In the genomic region with DNA sequence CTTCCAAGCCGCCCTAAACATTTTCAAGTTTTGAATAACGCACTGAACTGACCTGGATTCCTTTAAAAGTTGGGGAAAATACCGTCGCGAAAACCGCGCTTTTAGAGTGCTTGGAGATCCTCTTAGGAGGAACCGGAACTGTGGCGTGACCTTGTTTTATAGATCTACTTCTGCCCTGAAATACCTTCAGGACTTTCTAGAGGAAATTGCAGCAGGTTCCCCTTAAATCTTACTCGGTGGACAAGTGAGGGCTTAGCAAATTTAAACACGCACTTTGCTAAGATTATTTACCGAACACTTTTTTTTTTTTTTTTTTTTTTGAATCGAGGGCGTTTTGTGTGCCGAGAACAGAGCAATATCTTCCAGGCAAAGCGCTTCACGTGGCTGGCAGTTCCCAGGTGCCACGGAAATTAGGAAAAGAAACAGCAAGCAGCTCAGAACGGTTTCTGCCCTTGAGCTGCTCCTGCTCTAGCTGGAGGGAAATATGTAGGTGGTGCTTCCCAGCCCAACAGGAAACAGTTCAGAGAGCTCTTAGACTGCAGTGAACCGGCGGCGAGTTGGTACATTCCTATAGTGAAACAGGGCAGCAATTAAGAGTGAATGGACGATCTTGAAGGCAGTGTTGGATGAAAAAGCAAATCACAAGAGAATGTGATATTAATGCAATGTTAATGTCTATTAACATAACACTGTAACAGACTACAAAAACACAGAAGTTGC, we compare ENCODE assay signal across 8 mouse cellular contexts.
DNase-seq lines count a peak whose midpoint lies in the region; ATAC-seq lines count a peak whose summit lies in the region.

No protein-coding gene starts in this region.

- no peak overlapping the region for H3K9ac ChIP-seq in embryonic facial prominence, embryonic 15.5 days
- H3K9ac ChIP-seq in hindbrain, embryonic 13.5 days: peak overlapping the region; percentile 88

- H3K27me3 ChIP-seq in embryonic facial prominence, embryonic 15.5 days: peaks cover 40% of the 10 kb centered on the region
- H3K27me3 ChIP-seq in hindbrain, embryonic 13.5 days: no peaks in the 10 kb centered on the region

- peak overlapping the region; percentile 77 for H3K4me2 ChIP-seq in embryonic facial prominence, embryonic 15.5 days (replicated peaks)
- peak overlapping the region; percentile 67 for H3K4me2 ChIP-seq in hindbrain, embryonic 13.5 days

- no peaks in the 10 kb centered on the region for H3K9me3 ChIP-seq in embryonic facial prominence, embryonic 15.5 days (replicated peaks)
- H3K9me3 ChIP-seq in hindbrain, embryonic 13.5 days: no peaks in the 10 kb centered on the region

- H3K4me1 ChIP-seq in embryonic facial prominence, embryonic 15.5 days: peaks cover 8% of the 10 kb centered on the region
- peaks cover 46% of the 10 kb centered on the region for H3K4me1 ChIP-seq in hindbrain, embryonic 13.5 days (replicated peaks)

- H3K36me3 ChIP-seq in embryonic facial prominence, embryonic 15.5 days: no peaks in the 10 kb centered on the region
- no peaks in the 10 kb centered on the region for H3K36me3 ChIP-seq in hindbrain, embryonic 13.5 days

- no peak overlapping the region for H3K27ac ChIP-seq in embryonic facial prominence, embryonic 15.5 days (replicated peaks)
- peak overlapping the region; percentile 99 for H3K27ac ChIP-seq in hindbrain, embryonic 13.5 days

- ATAC-seq in embryonic facial prominence, embryonic 15.5 days (ENCODE audit: insufficient number of reproducible peaks, low FRiP score, low TSS enrichment, low read depth): no peak
- no peak for ATAC-seq in hindbrain, embryonic 13.5 days (ENCODE audit: low FRiP score)

- 2% methylated on average over 23 of the region's 23 CpGs for WGBS in embryonic facial prominence, embryonic 15.5 days
- WGBS in hindbrain, embryonic 13.5 days: under 1% methylated on average over 23 of the region's 23 CpGs

- H3K4me3 ChIP-seq in embryonic facial prominence, embryonic 15.5 days (replicated peaks): peak overlapping the region; percentile 45
- H3K4me3 ChIP-seq in hindbrain, embryonic 13.5 days: peak overlapping the region; percentile 50

- peak; percentile 22 for DNase-seq in CD4-positive helper T cell, adult 2 months (ENCODE audit: low read depth, low spot score)
- peak; percentile 48 for DNase-seq in adrenal gland, postnatal 14 days
- peak; percentile 42 to 52 for DNase-seq in layer of hippocampus, postnatal 25 days (ENCODE audit: extremely low spot score in 1 of 2, low spot score in 1 of 2)
- DNase-seq in lung, postnatal 14 days: peak; percentile 25
- peak; percentile 64 for DNase-seq in right cerebral cortex, postnatal 25 days
- no peak for DNase-seq in spleen, adult 12 weeks (ENCODE audit: low spot score)
